Mouse (Mus musculus) lung, embryonic 14.5 days (tissue): ENCODE results near the gene Rragd. TPM values are rescaled to one million over a fixed set of nuclear protein-coding genes. Genes with fewer than 3 reads are reported as not detected.

ENCODE experiments used
- ATAC-seq: fragments of 200-750 bp; cut with Nextera tagmentation; 2 replicates; pipeline ENCODE4 v1.8.0; 2017; ENCODE audit warnings: mild to moderate bottlenecking, moderate TSS enrichment, moderate library complexity; ENCODE audit not compliant: insufficient read depth
- DNase-seq: peaks from one replicate; pipeline ENCODE4 v3.0.0-alpha.2; 2015
- H3K27ac ChIP-seq: fragments of 300-500 bp; sonication (generic); 2 replicates; pipeline ENCODE4 v1.5.1; 2014; ENCODE audit warnings: low read depth, mild to moderate bottlenecking, moderate library complexity
- H3K27me3 ChIP-seq: fragments of 300-500 bp; sonication (generic); 2 replicates; pipeline ENCODE4 v1.6.1; 2014; ENCODE audit warnings: low read length, control low read depth; ENCODE audit not compliant: insufficient read depth
- H3K36me3 ChIP-seq: fragments of 300-500 bp; sonication (generic); 2 replicates; pipeline ENCODE4 v1.6.1; 2014; ENCODE audit warnings: control low read depth; ENCODE audit not compliant: insufficient read depth
- H3K4me1 ChIP-seq: fragments of 300-500 bp; sonication (generic); 2 replicates; pipeline ENCODE4 v1.6.1; 2014; ENCODE audit warnings: antibody characterized with exemption, control low read depth; ENCODE audit not compliant: insufficient read depth
- H3K4me2 ChIP-seq: fragments of 300-500 bp; sonication (generic); 2 replicates; pipeline ENCODE4 v1.6.1; 2014; ENCODE audit warnings: mild to moderate bottlenecking
- H3K4me3 ChIP-seq: fragments of 300-500 bp; sonication (generic); 2 replicates; pipeline ENCODE4 v1.5.1; 2014; ENCODE audit warnings: low read depth, low read length
- H3K9ac ChIP-seq: fragments of 300-500 bp; sonication (generic); 2 replicates; pipeline ENCODE4 v1.6.1; 2014
- H3K9me3 ChIP-seq: fragments of 300-500 bp; sonication (generic); 2 replicates; pipeline ENCODE4 v1.6.1; 2016; ENCODE audit warnings: low read depth, low read length, control low read depth
- CTCF ChIP-seq: IDR thresholded peaks from 2 replicates; pipeline ENCODE4 v1.5.1; 2016; ENCODE audit warnings: antibody characterized with exemption, low read depth
- WGBS: fragments of 180-500 bp; shearing (Covaris S2); extraction: QIAGEN DNeasy Blood & Tissue Kit; methylation state at CpG from one replicate; pipeline ENCODE4 v1.1.7; 2014; 5-methylcytosine and 5-hydroxymethylcytosine counted together
- polyA plus RNA-seq: library from polyadenylated mRNA; unstranded; fragments of >200 nt; fragmentation: Nextera tagmentation; extraction: Ambion mirVana; gene quantifications from 2 replicates; pipeline ENCODE4 v1.2.1, GENCODE M21; 2014

Rragd gene
- 1.8 and 2.7 TPM in 2 replicates for polyA plus RNA-seq

DNA sequence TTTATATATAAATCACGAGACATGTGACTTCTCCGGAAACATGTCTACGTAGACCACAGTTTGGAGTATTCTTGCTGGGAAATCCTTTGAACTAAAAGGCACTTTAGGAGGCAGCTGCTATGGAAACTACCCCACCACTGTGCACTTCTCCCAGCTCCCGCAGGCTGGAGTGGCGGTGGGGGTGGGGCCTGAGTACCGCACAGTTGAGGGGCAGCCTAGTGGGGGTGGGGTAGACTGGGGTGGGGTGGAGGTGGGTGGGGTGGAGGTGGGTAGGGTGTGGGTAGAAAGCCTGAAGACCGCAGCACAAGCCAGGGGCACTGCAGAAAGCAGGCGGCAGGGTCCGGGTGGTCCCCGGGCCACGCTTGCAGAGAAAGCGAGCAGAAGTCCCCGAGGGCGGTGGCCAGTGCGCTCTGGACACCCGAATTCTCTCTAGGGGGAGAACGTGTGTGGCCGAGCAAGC lies at the start of gene Rragd:
Rragd (plus strand) TSS at position 322 of the 460 bp plus-strand sequence.
- 0% methylated on average over 16 of the region's 18 CpGs for WGBS
- H3K27ac ChIP-seq: no peak within 1 kb of the TSS
- peak; percentile 56 for DNase-seq
- no peaks in the 10 kb centered on the region for H3K9me3 ChIP-seq
- H3K4me1 ChIP-seq: peaks cover 6% of the 10 kb centered on the region; the same call in 1 of the 2 replicates
- ATAC-seq: peak; percentile 82
- H3K36me3 ChIP-seq: no peaks in the 10 kb centered on the region
- peak within 1 kb of the TSS; percentile 100 for H3K4me2 ChIP-seq
- H3K9ac ChIP-seq: peak within 1 kb of the TSS; percentile 65
- no peak for TF ChIP-seq CTCF
- peaks cover 25% of the 10 kb centered on the region for H3K27me3 ChIP-seq
- peak within 1 kb of the TSS; percentile 68 for H3K4me3 ChIP-seq

DNA sequence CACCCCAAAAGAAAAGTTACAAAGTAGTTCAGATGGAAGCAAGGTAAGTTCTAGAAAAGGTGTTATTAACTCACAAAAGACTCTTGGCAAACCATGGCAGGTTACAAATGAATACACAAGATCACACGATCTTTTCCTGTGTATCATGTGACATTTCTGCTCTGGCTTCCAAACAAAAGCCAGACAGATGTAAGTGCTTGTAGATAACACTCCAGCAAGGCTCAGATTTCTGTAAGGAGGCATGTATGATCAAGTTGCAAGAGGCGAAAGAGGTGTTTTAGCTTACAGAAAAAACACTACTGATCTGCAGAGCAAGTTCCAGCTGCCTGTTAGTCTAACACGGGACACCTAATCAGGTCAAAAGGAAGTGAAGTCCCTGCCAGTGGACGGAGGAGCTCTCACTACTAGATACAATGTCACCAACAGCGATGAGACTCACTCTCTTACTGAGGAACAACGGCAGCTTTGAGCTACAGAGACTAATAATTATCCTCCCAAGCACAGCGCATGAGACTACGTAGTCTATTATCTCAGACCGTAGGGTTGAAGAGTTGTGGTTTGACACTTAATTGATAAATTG lies 46.0 kb upstream of the Rragd start:
- Histone ChIP-seq H3K27ac (0 out of 2 replicates have a peak overlapping the region, but pooled peaks have one; percentile 3), H3K4me2 (no peak overlapping the region; the same call in 1 of the 2 replicates), H3K27me3 (no peaks in the 10 kb centered on the region), H3K4me1 (no peaks in the 10 kb centered on the region), H3K4me3 (no peak overlapping the region), H3K9ac (no peak overlapping the region), H3K36me3 (no peaks in the 10 kb centered on the region), H3K9me3 (no peaks in the 10 kb centered on the region)
- DNase-seq (peak; percentile 58), ATAC-seq (peak; percentile 63)
- WGBS: 11% methylated on average over 9 of the region's 9 CpGs
- TF ChIP-seq CTCF: no peak

DNA sequence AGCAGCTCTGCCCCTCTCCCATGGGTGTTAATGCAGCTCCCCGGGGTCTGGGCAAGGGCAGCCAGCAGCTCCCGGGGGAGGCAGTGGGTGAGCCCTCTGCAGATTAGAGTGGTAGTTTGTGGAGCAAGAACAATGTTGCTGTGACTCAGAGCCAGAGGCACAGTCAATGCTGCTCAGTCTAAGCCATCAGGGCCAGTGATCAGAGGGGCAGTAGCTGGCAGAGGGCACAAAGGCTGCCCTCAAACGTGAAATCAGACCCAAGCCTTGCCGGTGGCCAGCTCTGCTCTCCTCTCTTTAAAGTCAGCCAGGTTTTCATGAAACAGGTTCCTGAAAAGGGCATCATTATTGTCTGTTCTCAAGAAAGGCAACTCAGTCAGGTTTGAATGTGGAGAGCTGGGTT lies 43.3 kb upstream of the Rragd start:
- Histone ChIP-seq H3K4me2 (no peak overlapping the region), H3K27me3 (no peaks in the 10 kb centered on the region), H3K4me3 (no peak overlapping the region), H3K4me1 (no peaks in the 10 kb centered on the region), H3K27ac (no peak overlapping the region), H3K9me3 (no peaks in the 10 kb centered on the region), H3K36me3 (no peaks in the 10 kb centered on the region), H3K9ac (no peak overlapping the region)
- ATAC-seq (no peak), DNase-seq (no peak)
- 46% methylated on average over 4 of the region's 4 CpGs for WGBS
- TF ChIP-seq CTCF: no peak

DNA sequence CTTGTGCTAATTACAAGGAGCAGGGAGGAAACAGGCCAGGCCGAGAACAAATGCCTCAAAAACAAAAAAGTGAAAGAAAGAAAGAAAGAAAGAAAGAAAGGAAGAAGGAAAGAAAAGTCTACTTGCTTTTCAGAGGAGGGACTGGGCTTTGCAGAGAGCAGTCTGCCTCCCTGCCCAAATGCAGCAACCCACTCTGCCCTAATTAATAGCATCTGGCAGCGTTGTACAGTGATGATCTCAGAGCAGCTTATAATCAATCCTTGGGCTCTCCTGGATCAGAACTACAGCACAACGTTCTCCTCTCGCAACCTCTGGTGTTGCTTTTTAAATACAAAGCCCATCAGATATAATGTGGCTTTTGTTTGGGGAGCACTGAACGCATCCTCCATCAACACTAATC lies 42.9 kb upstream of the Rragd start:
- Histone ChIP-seq H3K4me2 (no peak overlapping the region), H3K27ac (no peak overlapping the region), H3K4me1 (no peaks in the 10 kb centered on the region), H3K4me3 (no peak overlapping the region), H3K27me3 (no peaks in the 10 kb centered on the region), H3K9me3 (no peaks in the 10 kb centered on the region), H3K36me3 (no peaks in the 10 kb centered on the region), H3K9ac (no peak overlapping the region)
- DNase-seq (no peak), ATAC-seq (no peak)
- WGBS: 54% methylated on average over 5 of the region's 5 CpGs
- no peak for TF ChIP-seq CTCF

DNA sequence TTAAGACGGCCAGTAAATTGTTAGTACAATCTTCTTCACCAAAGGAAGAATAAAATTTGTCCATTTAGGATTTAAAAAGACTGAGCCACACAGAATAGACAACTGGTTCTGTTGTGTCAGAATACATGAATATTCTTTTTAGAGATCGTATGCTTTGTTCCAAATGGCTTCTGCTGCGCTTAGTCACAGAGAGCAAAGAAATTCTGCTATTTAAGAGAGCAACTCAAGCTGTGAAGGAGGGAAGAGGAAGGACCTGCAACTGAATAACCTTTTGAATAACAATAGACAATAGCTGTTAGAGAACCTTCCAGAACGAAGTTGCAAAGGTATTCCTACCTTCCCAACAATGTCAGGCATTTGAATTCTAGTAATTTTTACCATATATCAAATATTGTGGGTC lies 41.9 kb upstream of the Rragd start:
- ATAC-seq: no peak
- 71% methylated on average over 4 of the region's 4 CpGs for WGBS
- H3K4me2 ChIP-seq: no peak overlapping the region

DNA sequence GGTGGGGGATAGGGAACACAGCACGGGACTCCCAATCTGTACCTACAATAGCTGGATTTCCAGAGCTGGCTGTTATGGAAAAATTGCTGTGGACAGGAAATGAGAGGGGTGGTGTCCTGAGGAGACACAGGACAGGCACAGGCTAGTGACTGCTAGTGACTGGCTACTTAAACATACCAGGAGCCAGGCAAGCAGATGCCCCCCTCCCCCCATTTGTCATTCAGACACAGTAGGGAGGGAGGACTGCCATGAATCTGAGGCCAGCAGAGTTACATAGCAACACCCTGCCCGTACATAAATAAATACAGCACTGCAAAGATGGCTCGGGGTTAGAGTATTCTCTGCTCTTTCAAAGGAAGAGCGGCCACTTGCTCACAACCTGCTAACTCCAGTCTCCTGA lies 35.2 kb upstream of the Rragd start:
- no peak overlapping the region for H3K4me3 ChIP-seq
- H3K4me2 ChIP-seq: no peak overlapping the region
- TF ChIP-seq CTCF: no peak
- H3K9me3 ChIP-seq: no peaks in the 10 kb centered on the region
- H3K27ac ChIP-seq: no peak overlapping the region
- no peak overlapping the region for H3K9ac ChIP-seq
- ATAC-seq: no peak
- no peaks in the 10 kb centered on the region for H3K36me3 ChIP-seq
- whole genome bisulfite sequencing: 17% methylated on average over 4 of the region's 4 CpGs
- H3K27me3 ChIP-seq: peaks cover 12% of the 10 kb centered on the region; the same call in 1 of the 2 replicates
- DNase-seq: peak; percentile 22
- 0 out of 2 replicates have a peak, but pooled peaks cover 3% of the 10 kb centered on the region for H3K4me1 ChIP-seq

More for the DNA sequence above, 41.9 kb upstream of the Rragd start:
- no peak overlapping the region for H3K27ac ChIP-seq
- H3K4me1 ChIP-seq: no peaks in the 10 kb centered on the region
- DNase-seq: no peak
- H3K9me3 ChIP-seq: no peaks in the 10 kb centered on the region
- no peaks in the 10 kb centered on the region for H3K36me3 ChIP-seq
- no peak overlapping the region for H3K4me3 ChIP-seq
- TF ChIP-seq CTCF: no peak
- H3K9ac ChIP-seq: no peak overlapping the region
- H3K27me3 ChIP-seq: no peaks in the 10 kb centered on the region

DNA sequence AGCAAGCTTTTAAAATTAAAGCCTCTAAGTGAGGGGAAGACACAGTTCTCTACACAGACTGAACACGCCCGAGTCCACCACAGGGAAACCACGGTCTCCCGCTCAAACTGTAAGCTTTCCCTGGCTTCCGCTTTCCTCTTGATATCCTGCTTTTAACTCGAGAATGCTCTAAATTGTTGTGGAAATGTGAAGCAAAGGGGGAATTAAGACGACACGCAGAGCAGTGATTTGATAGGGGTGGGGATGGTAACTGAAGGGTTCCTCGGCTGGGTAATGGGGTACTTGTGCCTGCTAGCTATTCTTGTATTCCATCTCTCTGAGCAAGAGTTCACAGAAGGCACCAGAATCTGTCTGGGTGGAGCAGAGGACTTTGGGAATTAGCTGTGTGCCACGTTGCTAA lies 34.1 kb upstream of the Rragd start:
- Histone ChIP-seq H3K27me3 (peaks cover 15% of the 10 kb centered on the region; the same call in 1 of the 2 replicates), H3K4me1 (0 out of 2 replicates have a peak, but pooled peaks cover 3% of the 10 kb centered on the region), H3K4me2 (no peak overlapping the region), H3K9me3 (no peaks in the 10 kb centered on the region), H3K27ac (no peak overlapping the region), H3K36me3 (no peaks in the 10 kb centered on the region), H3K4me3 (no peak overlapping the region), H3K9ac (no peak overlapping the region)
- ATAC-seq (no peak), DNase-seq (no peak)
- WGBS: 61% methylated on average over 10 of the region's 10 CpGs
- no peak for TF ChIP-seq CTCF
